Mouse (Mus musculus) colon, adult 2 months (tissue): ENCODE results near the gene Atp5j. TPM values are rescaled to one million over a fixed set of nuclear protein-coding genes. Genes with fewer than 3 reads are reported as not detected.

ENCODE experiments used
- polyA plus RNA-seq: library from polyadenylated mRNA; depleted of rRNA; stranded (reverse); fragments of >200 nt; gene quantifications from 2 replicates; pipeline ENCODE4 v1.2.3, GENCODE M21; 2012; rRNA removed

Atp5j gene
- polyA plus RNA-seq: 141 and 167 TPM in 2 replicates

GRCm38 (mm10) chr16:84835441-84835822 is at the start of gene Atp5j:
Gene Atp5j, minus strand, starts transcription at chr16:84835625.

GRCm38 (mm10) chr16:84834745-84835440 is 532 bp downstream of the Atp5j start, which contains the start of gene Gabpa:
Gene Gabpa, plus strand, starts transcription at chr16:84834925.

Other genes starting within 250 kb of the Atp5j start
- gene Mrpl39, start 99.9 kb downstream of the Atp5j start, polyA plus RNA-seq: 6.9 and 18.8 TPM in 2 replicates
- 4.1 and 4.9 TPM in 2 replicates for gene Jam2, start 61.5 kb downstream of the Atp5j start, polyA plus RNA-seq
- 3.8 and 4.9 TPM in 2 replicates for gene Gabpa, start 700 bp downstream of the Atp5j start, polyA plus RNA-seq